Mouse (Mus musculus) neural tube, embryonic 14.5 days (tissue): ENCODE measurements around the gene Gpsm2. TPM values are rescaled to one million over a fixed set of nuclear protein-coding genes. Genes with fewer than 3 reads are reported as not detected.

Experiments
- ATAC-seq: fragments of 200-750 bp; cut with Nextera tagmentation; 2 replicates; pipeline ENCODE4 v1.8.0; 2017; ENCODE audit warnings: low read depth, mild to moderate bottlenecking, moderate TSS enrichment, moderate library complexity
- H3K27ac ChIP-seq: fragments of 300-500 bp; sonication (generic); 2 replicates; pipeline ENCODE4 v1.5.1; 2014; ENCODE audit warnings: low read depth, mild to moderate bottlenecking, control low read depth, low read length, moderate library complexity, mixed read lengths
- H3K27me3 ChIP-seq: fragments of 300-500 bp; sonication (generic); 2 replicates; pipeline ENCODE4 v1.6.1; 2014; ENCODE audit warnings: low read length; ENCODE audit not compliant: control insufficient read depth, insufficient read depth
- H3K36me3 ChIP-seq: fragments of 300-500 bp; sonication (generic); 2 replicates; pipeline ENCODE4 v1.6.1; 2014; ENCODE audit warnings: low read length, mixed read lengths; ENCODE audit not compliant: control insufficient read depth, insufficient read depth
- H3K4me1 ChIP-seq: fragments of 300-500 bp; sonication (generic); 2 replicates; pipeline ENCODE4 v1.6.1; 2014; ENCODE audit warnings: low read length; ENCODE audit not compliant: control insufficient read depth, insufficient read depth
- H3K4me2 ChIP-seq: fragments of 300-500 bp; sonication (generic); 2 replicates; pipeline ENCODE4 v1.6.1; 2014; ENCODE audit warnings: mild to moderate bottlenecking, low read depth, low read length, control low read depth
- H3K4me3 ChIP-seq: fragments of 300-500 bp; sonication (generic); 2 replicates; pipeline ENCODE4 v1.5.1; 2014; ENCODE audit warnings: low read depth, low read length, control low read depth, mixed read lengths
- H3K9ac ChIP-seq: fragments of 300-500 bp; sonication (generic); replicated peaks from 2 replicates; pipeline ENCODE4 v1.6.1; 2014; ENCODE audit warnings: low read depth, mild to moderate bottlenecking, control low read depth, low read length, mixed read lengths
- H3K9me3 ChIP-seq: fragments of 300-500 bp; sonication (generic); 2 replicates; pipeline ENCODE4 v1.6.1; 2016; ENCODE audit warnings: low read length; ENCODE audit not compliant: control insufficient read depth
- WGBS: fragments of 180-500 bp; shearing (Covaris S2); extraction: QIAGEN DNeasy Blood & Tissue Kit; methylation state at CpG from one replicate; pipeline ENCODE4 v1.1.7; 2014; 5-methylcytosine and 5-hydroxymethylcytosine counted together
- polyA plus RNA-seq: library from polyadenylated mRNA; unstranded; fragments of >200 nt; fragmentation: Nextera tagmentation; extraction: Ambion mirVana; gene quantifications from 2 replicates; pipeline ENCODE4 v1.2.1, GENCODE M21; 2014

Gene Gpsm2
- polyA plus RNA-seq, 1 experiment from 2014 or later: 15.6 TPM

- no peaks in the 10 kb centered on the region for H3K4me1 ChIP-seq
- ATAC-seq: no peak
- H3K27me3 ChIP-seq: no peaks in the 10 kb centered on the region
- whole genome bisulfite sequencing: 73% methylated on average over 11 of the region's 11 CpGs
- no peak overlapping the region for H3K9ac ChIP-seq
- no peak overlapping the region for H3K4me2 ChIP-seq
- no peak overlapping the region for H3K27ac ChIP-seq
- H3K36me3 ChIP-seq: no peaks in the 10 kb centered on the region
- H3K4me3 ChIP-seq: no peak overlapping the region
- no peaks in the 10 kb centered on the region for H3K9me3 ChIP-seq
These were observed 37.7 kb upstream of the Gpsm2 start for GRCm38 (mm10) chr3:108759566-108760420.

- Histone ChIP-seq H3K9ac (no peak overlapping the region), H3K4me2 (no peak overlapping the region), H3K27ac (no peak overlapping the region), H3K36me3 (no peaks in the 10 kb centered on the region), H3K27me3 (no peaks in the 10 kb centered on the region), H3K4me3 (no peak overlapping the region), H3K9me3 (no peaks in the 10 kb centered on the region), H3K4me1 (no peaks in the 10 kb centered on the region)
- 83% methylated on average over 9 of the region's 9 CpGs for WGBS
- ATAC-seq: no peak
These were observed 35.5 kb upstream of the Gpsm2 start for GRCm38 (mm10) chr3:108757570-108757969.

- Histone ChIP-seq H3K27me3 (no peaks in the 10 kb centered on the region), H3K27ac (no peak overlapping the region), H3K9ac (no peak overlapping the region), H3K4me1 (no peaks in the 10 kb centered on the region), H3K9me3 (no peaks in the 10 kb centered on the region), H3K4me2 (no peak overlapping the region), H3K4me3 (no peak overlapping the region), H3K36me3 (no peaks in the 10 kb centered on the region)
- no peak for ATAC-seq
- WGBS: 77% methylated on average over 1 of the region's 1 CpGs
These were observed 34.0 kb upstream of the Gpsm2 start for GRCm38 (mm10) chr3:108756131-108756530.

GRCm38 (mm10) chr3:108755542-108755941, 33.4 kb upstream of the Gpsm2 start:
- H3K4me2 ChIP-seq: no peak overlapping the region
- ATAC-seq: no peak
- no peaks in the 10 kb centered on the region for H3K36me3 ChIP-seq
- 88% methylated on average over 2 of the region's 2 CpGs for WGBS
- no peak overlapping the region for H3K9ac ChIP-seq
- H3K27me3 ChIP-seq: no peaks in the 10 kb centered on the region
- H3K9me3 ChIP-seq: no peaks in the 10 kb centered on the region
- H3K27ac ChIP-seq: no peak overlapping the region
- no peaks in the 10 kb centered on the region for H3K4me1 ChIP-seq
- no peak overlapping the region for H3K4me3 ChIP-seq

- Histone ChIP-seq H3K27me3 (no peaks in the 10 kb centered on the region), H3K4me1 (no peaks in the 10 kb centered on the region), H3K9me3 (no peaks in the 10 kb centered on the region), H3K4me3 (no peak overlapping the region), H3K36me3 (no peaks in the 10 kb centered on the region), H3K27ac (no peak overlapping the region), H3K4me2 (no peak overlapping the region), H3K9ac (no peak overlapping the region)
- no peak for ATAC-seq
- WGBS: 83% methylated on average over 1 of the region's 1 CpGs
These were observed 32.4 kb upstream of the Gpsm2 start for GRCm38 (mm10) chr3:108754541-108754940.

GRCm38 (mm10) chr3:108751691-108752090, 29.6 kb upstream of the Gpsm2 start:
- no peak for ATAC-seq
- 87% methylated on average over 6 of the region's 6 CpGs for WGBS

GRCm38 (mm10) chr3:108751061-108751460, 29.0 kb upstream of the Gpsm2 start:
- Histone ChIP-seq H3K4me3 (no peak overlapping the region), H3K4me1 (no peaks in the 10 kb centered on the region), H3K27me3 (no peaks in the 10 kb centered on the region), H3K36me3 (no peaks in the 10 kb centered on the region), H3K27ac (no peak overlapping the region), H3K9ac (no peak overlapping the region), H3K9me3 (no peaks in the 10 kb centered on the region), H3K4me2 (no peak overlapping the region)
- 73% methylated on average over 6 of the region's 6 CpGs for WGBS
- no peak for ATAC-seq

More at GRCm38 (mm10) chr3:108751691-108752090, 29.6 kb upstream of the Gpsm2 start:
- no peak overlapping the region for H3K9ac ChIP-seq
- H3K36me3 ChIP-seq: no peaks in the 10 kb centered on the region
- H3K27ac ChIP-seq: no peak overlapping the region
- H3K9me3 ChIP-seq: no peaks in the 10 kb centered on the region
- no peaks in the 10 kb centered on the region for H3K4me1 ChIP-seq
- no peak overlapping the region for H3K4me2 ChIP-seq
- no peaks in the 10 kb centered on the region for H3K27me3 ChIP-seq
- H3K4me3 ChIP-seq: no peak overlapping the region

GRCm38 (mm10) chr3:108744060-108744459, 22.0 kb upstream of the Gpsm2 start:
- H3K9me3 ChIP-seq: no peaks in the 10 kb centered on the region
- ATAC-seq: no peak
- no peaks in the 10 kb centered on the region for H3K4me1 ChIP-seq
- no peak overlapping the region for H3K4me3 ChIP-seq
- H3K27ac ChIP-seq: no peak overlapping the region
- no peaks in the 10 kb centered on the region for H3K36me3 ChIP-seq
- 85% methylated on average over 4 of the region's 4 CpGs for WGBS
- H3K4me2 ChIP-seq: no peak overlapping the region
- H3K9ac ChIP-seq: no peak overlapping the region
- H3K27me3 ChIP-seq: no peaks in the 10 kb centered on the region

- Histone ChIP-seq H3K36me3 (no peaks in the 10 kb centered on the region), H3K4me1 (no peaks in the 10 kb centered on the region), H3K4me2 (no peak within 1 kb of the TSS), H3K9me3 (no peaks in the 10 kb centered on the region), H3K4me3 (no peak within 1 kb of the TSS), H3K27ac (no peak within 1 kb of the TSS), H3K9ac (no peak within 1 kb of the TSS), H3K27me3 (no peaks in the 10 kb centered on the region)
- 74% methylated on average over 8 of the region's 8 CpGs for WGBS
- no peak for ATAC-seq
These were observed 17.1 kb upstream of the Gpsm2 start, which contains the start of gene Aknad1 for GRCm38 (mm10) chr3:108739045-108739708. Aknad1 (plus strand) TSS chr3:108739658.
